Mouse (Mus musculus) heart, postnatal 0 days (tissue): ENCODE measurements around the gene Rfc1.

Experiments used
- CTCF ChIP-seq: IDR thresholded peaks from 2 replicates; pipeline ENCODE4 v1.5.1; 2016; ENCODE audit warnings: antibody characterized with exemption, control low read depth, low read depth
- EP300 ChIP-seq: IDR thresholded peaks from 2 replicates; pipeline ENCODE4 v1.6.1; 2016; ENCODE audit warnings: antibody characterized with exemption, low read depth

DNA sequence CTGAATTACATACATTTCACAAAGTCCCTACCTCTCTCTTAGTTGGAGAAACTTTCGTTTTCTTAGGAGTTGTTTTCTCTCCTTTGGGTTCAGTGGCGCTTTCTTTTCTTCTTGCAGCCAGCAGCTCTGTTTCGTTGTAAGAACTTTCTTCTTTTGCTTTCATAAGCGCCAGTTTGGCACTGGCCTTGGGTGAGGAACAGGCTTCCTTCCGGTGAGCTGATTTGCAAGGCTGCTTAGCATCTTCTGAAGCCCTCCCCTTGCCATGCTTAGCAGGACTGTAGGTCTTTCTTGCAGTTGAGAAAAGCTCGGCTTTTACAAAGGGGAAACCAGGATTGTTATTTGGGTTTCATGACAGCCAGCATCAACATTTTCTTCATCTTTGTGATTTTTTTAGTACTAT lies 41.8 kb downstream of the Rfc1 start:
- no peak for TF ChIP-seq CTCF
- TF ChIP-seq EP300 = no peak
